Mouse (Mus musculus): ENCODE measurements around the gene Mga. TPM values are rescaled to one million over a fixed set of nuclear protein-coding genes. Genes with fewer than 3 reads are reported as not detected.
A peak's percentile ranks its signal among the peaks of the same experiment; 100 is the strongest.

Gene Mga
- total RNA-seq, 2 experiments from 2014 or later = 56.2 to 74.1 TPM

DNA sequence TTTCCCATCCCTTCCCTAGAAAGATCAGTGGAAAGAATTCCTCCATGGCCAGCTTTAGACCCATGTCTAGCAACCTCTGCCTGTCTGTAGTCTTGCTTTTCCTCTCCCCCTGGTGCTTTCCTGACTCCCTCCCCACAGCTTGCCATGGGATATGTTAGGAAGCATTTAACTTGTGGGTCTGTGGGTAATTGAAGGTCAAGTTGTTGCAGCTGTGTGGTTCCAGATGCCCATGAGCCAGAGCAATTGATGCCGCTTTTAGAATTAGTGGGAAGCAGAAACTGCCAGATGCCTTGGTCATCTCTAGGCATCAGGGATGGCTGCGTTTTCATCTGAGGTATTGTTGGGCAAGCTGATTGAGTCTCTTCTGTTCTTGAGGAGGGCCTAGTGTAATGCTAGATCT is 84.6 kb downstream of the Mga start:
- intact Hi-C loops (cut with DNase I) = no loop called here
- no peak for DNase-seq (ENCODE audit: low spot score in 2 of 2)

DNA sequence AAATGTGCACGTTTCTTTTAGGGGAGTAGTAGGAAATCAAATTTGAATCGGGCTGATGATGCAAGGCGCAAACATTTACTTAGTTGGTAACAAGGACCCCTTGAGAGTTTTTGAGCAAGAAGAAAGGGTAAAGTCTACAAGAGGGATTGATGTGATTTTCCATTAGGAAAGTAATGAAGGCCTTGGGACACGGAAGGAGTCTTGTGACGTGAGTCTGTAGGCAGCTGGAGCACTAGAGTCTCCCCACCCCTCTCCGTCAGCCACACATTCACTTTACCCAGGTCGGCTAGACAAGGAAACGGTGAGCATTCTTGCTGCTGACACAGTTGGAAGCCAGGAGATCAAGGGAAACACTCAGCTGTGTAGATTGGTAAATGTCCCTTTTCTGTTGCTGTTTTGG is 88.8 kb downstream of the Mga start:
- intact Hi-C loops (cut with DNase I) = no loop called here
- DNase-seq (ENCODE audit: low spot score in 2 of 2) = no peak

DNA sequence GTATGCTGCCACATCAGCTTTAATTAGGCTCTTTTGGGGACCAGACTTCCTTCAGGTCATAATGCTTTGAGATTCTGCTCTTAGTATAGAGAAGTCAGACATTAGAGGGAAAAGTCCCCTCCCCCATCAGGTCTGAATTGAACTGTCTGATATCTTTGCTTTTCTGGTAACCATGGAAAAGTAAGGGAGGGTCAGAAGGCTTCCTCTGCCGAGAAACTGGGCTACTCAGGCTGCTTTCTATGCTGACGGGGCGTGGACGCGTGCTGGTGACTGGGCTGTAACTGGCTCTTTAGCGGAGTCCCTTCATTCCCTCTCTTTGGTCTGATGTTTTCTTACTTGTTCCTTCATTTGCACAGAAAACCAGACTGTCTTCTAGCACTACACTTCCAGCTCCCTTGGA is 89.3 kb downstream of the Mga start:
- no peak for DNase-seq (ENCODE audit: low spot score in 2 of 2)
- intact Hi-C loops (cut with DNase I) = no loop called here

GRCm38 (mm10) chr2:119987441-119987840 is 90.4 kb downstream of the Mga start:
- intact Hi-C loops (cut with DNase I) = no loop called here

GRCm38 (mm10) chr2:119988952-119989351 is 91.9 kb downstream of the Mga start:
- intact Hi-C loops (cut with DNase I) = no loop called here
- no peak for DNase-seq (ENCODE audit: low spot score in 2 of 2)

More at GRCm38 (mm10) chr2:119987441-119987840, 90.4 kb downstream of the Mga start:
- DNase-seq (ENCODE audit: low spot score in 2 of 2) = no peak

DNA sequence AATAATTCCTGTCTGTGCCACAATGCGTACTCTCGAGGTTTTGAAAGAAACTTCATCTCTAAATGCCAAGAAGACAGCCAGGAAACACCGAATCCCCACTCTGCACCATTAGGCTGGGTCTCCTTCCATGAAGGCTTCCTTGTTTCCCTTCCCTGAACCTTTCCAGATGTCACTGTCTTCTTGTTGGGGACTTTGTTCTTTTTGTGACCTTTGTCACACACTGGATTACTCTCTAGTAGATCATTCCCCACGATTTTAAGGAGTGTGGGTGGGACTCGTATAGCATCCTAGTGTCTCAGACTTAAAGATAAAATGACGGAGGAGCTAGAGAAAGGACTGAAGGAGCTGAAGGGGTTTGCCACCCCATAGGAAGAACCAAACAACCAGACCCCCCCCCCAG is 93.9 kb downstream of the Mga start:
- DNase-seq (ENCODE audit: low spot score in 2 of 2) = no peak
- intact Hi-C loops (cut with DNase I) = no loop called here

DNA sequence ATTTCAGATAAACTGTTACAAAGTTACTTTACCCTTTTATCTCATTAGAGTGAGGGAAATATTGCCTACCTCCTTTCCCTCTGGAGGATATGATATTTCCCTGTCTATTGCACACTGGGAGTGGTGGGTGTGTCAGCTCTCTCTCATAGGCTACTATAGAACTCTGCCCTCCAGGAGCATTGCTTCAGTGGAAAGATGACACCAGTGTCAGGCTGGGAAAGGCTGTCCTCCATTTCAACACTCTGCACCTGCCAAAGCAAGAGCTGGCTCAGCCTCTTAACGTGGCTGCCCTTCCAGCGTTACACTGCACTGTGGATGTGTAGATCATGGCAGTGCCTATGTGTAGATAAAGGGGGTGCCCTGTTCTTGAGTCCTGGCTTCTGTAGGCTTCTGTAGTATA is 95.3 kb downstream of the Mga start:
- intact Hi-C loops (cut with DNase I) = no loop called here
- DNase-seq (ENCODE audit: low spot score in 2 of 2) = no peak

- DNase-seq (ENCODE audit: low spot score in 2 of 2) = no peak
- intact Hi-C loops (cut with DNase I) = no loop called here
These were observed 96.5 kb downstream of the Mga start for GRCm38 (mm10) chr2:119993515-119993914.

- no peak for DNase-seq (ENCODE audit: low spot score in 2 of 2)
- intact Hi-C loops (cut with DNase I) = no loop called here
These were observed 97.8 kb downstream of the Mga start for GRCm38 (mm10) chr2:119994839-119995238.

DNA sequence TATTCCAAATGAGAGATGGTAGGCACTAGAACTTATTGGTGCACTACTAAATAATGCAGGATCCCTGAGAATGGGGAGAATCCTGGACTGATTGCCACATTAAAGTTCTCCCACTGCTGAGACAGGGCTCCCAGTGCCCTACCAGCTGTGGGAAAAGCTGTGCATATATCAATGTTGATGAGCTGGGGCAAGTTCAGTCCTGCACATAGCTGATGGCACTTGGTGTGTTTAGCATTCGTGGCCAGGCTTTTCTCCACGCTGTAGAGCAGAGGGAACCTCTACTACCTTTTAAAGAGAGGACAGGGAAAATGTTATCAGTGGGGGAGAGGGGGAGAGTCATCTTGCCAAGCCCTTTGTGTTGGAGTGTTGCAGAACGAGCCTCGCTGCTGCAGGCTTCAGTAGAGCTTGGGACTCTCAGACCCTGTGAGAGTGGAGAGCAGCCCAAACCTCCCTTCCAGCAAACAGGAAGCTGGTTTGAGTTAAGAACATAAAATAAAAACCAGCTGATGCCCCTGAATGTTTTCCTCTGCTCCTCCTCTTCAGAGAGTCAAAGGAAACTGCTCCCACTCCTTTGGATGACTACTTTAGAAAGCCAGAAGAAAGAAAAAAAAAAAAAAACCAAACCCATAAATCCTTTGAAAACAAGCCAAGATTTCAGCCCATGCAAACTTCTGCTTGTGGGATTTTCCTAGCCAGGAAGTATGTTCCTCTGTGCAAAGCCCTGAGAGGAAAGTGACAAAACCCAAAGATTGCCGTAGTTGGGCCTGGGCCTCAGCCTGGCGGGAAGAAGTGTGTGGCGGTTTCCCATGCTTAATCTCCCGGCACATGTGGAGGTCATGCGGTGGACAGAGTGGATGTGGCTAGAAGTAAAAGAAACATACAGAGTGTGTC is 98.6 kb downstream of the Mga start:
- intact Hi-C loops (cut with DNase I) = no loop called here
- DNase-seq (ENCODE audit: low spot score in 2 of 2) = no peak

DNA sequence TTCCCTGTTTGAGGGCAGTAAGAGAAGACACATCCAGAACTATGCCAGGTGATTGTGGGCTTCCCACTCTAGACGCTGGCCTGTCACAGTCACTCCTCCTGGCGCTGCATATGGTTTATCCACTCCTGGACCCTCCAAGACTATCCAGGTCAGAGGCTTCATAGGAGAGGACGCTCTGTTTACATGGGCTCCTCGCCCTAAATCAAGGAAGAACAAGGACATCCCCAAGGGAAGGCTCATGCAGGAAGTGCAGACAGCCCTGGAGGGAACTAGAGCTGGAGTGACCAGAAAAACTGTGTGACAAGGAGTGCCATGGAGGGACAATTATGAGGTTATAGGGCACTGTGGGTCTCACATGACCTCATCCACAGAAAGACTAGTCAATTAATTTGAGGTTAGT is 100.3 kb downstream of the Mga start:
- DNase-seq (ENCODE audit: low spot score in 2 of 2) = no peak
- intact Hi-C loops (cut with DNase I) = no loop called here

GRCm38 (mm10) chr2:119999731-120000130 is 102.7 kb downstream of the Mga start:
- no peak for DNase-seq (ENCODE audit: low spot score in 2 of 2)
- intact Hi-C loops (cut with DNase I) = no loop called here

GRCm38 (mm10) chr2:120000882-120001584 is 104.0 kb downstream of the Mga start:
- intact Hi-C loops (cut with DNase I) = no loop called here

GRCm38 (mm10) chr2:120001956-120002355 is 104.9 kb downstream of the Mga start:
- intact Hi-C loops (cut with DNase I) = no loop called here
- DNase-seq (ENCODE audit: low spot score in 2 of 2) = no peak

More at GRCm38 (mm10) chr2:120000882-120001584, 104.0 kb downstream of the Mga start:
- no peak for DNase-seq (ENCODE audit: low spot score in 2 of 2)

GRCm38 (mm10) chr2:120003970-120004369 is 106.9 kb downstream of the Mga start:
- DNase-seq (ENCODE audit: low spot score in 2 of 2) = no peak

GRCm38 (mm10) chr2:120006696-120007095 is 109.7 kb downstream of the Mga start:
- intact Hi-C loops (cut with DNase I) = no loop called here
- DNase-seq (ENCODE audit: low spot score in 2 of 2) = no peak

More at GRCm38 (mm10) chr2:120003970-120004369, 106.9 kb downstream of the Mga start:
- intact Hi-C loops (cut with DNase I) = no loop called here

GRCm38 (mm10) chr2:120007680-120008210 is 110.7 kb downstream of the Mga start:
- intact Hi-C loops (cut with DNase I) = no loop called here
- DNase-seq (ENCODE audit: low spot score in 2 of 2) = no peak

GRCm38 (mm10) chr2:120008672-120009071 is 111.6 kb downstream of the Mga start:
- intact Hi-C loops (cut with DNase I) = no loop called here
- no peak for DNase-seq (ENCODE audit: low spot score in 2 of 2)

DNA sequence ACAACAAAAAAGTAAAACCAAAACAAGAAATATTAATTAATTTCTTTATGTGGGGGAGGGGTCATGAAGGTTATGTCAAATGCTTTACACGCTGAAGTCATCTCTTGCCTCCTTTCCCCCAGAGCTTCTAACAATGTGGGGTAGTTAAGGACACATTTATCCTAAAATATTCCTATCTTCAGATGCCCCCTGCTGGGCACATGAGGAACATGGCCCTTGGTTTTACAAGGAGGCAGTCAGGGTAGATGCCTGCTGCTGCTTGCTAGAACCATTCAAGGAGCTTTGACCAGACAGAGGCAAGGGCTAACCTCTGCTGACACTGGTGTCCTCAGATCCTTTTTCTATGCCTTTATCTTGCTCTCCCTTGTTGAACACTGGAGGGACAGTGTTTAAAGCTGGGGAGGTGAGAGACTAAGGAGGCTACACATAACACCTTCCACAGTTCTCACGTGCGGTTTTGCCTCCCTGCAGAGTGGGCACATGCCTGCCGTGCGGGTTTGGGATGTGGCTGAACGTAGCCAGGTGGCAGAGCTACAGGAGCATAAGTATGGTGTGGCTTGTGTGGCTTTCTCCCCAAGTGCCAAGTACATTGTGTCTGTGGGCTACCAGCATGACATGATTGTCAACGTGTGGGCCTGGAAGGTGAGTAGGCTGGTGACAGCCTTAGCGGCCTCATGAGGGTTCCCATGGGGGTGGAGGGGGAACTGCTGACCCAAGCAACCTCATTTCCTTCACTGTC is 114.6 kb downstream of the Mga start:
- intact Hi-C loops (cut with DNase I) = loop anchor here (1.0 kb wide), 1 partner anchor 41 kb away; no protein-coding TSS in a partner anchor
- peak in 1 of 2 experiments; percentile 45 for DNase-seq (ENCODE audit: low spot score in 2 of 2)

GRCm38 (mm10) chr2:120012924-120013323 is 115.9 kb downstream of the Mga start:
- intact Hi-C loops (cut with DNase I) = no loop called here
- DNase-seq (ENCODE audit: low spot score in 2 of 2) = no peak

Measured in left cerebral cortex, postnatal 36 days (tissue).